Mouse (Mus musculus) large intestine, adult 2 months (tissue): Measurements from ENCODE around the gene Ddhd1. TPM values are rescaled to one million over a fixed set of nuclear protein-coding genes. Genes with fewer than 3 reads are reported as not detected.

Experiments
- DNase-seq: peaks from one replicate; pipeline ENCODE4 v3.0.0-alpha.2; 2012; ENCODE audit warnings: low read depth, low spot score
- WGBS: fragments of 180-500 bp; shearing (Covaris S2); methylation state at CpG from one replicate; pipeline ENCODE4 v1.1.7; 2018; 5-methylcytosine and 5-hydroxymethylcytosine counted together
- polyA plus RNA-seq: library from polyadenylated mRNA; depleted of rRNA; stranded (reverse); fragments of >200 nt; gene quantifications from 2 replicates; pipeline ENCODE4 v1.2.3, GENCODE M21; 2012; rRNA removed

Ddhd1 gene
- polyA plus RNA-seq: 13.9 and 20.3 TPM in 2 replicates

DNA sequence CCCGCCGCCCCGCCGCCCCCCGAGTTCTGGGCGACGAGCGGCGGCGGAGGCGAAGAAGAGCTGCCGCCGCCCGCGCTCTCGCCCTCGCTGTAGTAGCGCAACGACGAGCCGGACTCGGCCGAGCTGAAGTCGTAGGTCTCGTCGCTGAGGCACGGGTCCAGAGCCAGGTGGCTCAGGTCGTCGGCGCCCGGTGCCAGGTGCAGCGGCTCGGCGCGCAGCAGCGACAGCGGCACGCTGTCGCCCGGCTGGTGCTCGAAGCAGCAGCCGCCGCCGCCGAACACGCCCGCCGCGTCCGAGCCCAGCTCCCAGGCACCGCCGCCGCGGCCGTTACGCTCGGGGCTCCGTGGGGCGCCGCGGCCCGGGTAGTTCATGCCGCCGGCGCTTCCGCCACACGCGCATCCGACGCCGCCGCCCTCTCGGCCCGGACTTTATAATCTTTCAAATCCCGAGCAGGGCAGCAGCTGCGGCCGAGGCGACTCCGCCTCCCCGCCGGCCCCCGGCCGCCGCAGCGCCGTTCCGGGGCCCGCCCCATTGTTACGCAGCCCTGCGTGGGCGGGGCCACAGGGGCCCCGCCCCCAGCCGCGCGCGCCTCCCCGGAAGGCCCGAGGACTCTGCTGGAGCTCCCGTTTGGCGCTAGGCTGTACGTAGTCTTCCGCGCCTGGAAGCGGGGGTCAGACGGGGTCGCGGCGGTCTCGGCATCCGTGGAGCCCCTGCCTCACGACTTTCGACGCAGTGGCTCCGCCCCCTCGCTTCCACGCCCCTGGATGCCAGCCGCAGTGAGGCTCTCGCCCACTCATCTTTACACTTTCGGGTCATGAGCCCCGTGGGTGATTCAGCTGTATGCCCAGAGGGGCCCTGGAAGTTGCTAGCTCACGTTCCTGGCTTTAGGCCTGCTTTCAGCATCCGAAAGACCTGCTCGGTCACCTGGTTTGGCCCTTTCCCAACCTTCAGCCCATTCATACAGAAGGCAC lies at the start of gene Ddhd1:
TSS of gene Ddhd1 (minus strand) at position 503 of the 971 bp plus-strand sequence.
- under 1% methylated on average over 123 of the region's 123 CpGs for WGBS
- DNase-seq: peak; percentile 60

- no peak for DNase-seq
- WGBS: 65% methylated on average over 3 of the region's 3 CpGs
Observed at GRCm38 (mm10) chr14:45707176-45707910, 49.4 kb upstream of the Ddhd1 start.

GRCm38 (mm10) chr14:45700031-45700572 lies 42.2 kb upstream of the Ddhd1 start:
- 39% methylated on average over 6 of the region's 6 CpGs for WGBS
- DNase-seq: no peak

DNA sequence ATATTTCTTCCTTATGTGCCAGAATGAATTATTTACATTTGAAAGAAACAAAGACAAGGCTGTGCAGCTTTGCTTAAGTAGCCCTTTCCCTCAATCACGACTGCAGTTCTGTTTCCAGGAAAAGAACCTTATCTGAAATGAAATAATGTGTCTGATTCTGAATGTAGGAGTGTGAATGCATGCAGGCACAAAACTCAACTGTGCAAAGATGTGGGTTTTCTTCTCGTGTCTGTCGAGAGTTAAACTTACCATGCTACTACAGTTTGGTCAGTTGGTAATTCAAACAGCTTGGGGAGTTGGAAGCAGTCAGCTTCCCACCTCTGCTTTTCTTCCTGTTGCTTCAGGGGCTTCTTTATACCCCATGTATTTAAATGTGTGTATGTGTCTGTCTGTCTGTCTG lies 40.9 kb upstream of the Ddhd1 start:
- no peak for DNase-seq
- WGBS: 44% methylated on average over 3 of the region's 3 CpGs

DNA sequence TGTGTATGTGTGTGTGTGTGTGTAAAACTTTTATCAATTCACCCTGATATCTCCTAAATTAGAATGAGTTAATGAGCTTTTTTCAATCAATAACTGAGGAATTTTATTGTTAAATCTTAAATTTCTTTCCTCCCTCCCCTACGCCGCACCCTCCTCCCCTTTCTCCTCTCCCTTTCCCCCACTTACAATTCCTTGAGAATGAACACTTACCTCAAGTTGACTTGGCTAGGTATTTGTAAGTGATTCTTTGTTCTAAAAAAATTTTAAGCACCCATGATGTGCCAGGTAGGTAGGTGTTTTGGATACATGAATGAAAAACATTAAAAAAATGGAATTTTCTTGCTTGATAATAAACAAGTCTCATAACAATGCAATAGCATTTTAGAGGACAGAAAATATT lies 38.2 kb upstream of the Ddhd1 start:
- DNase-seq: no peak
- whole genome bisulfite sequencing: 92% methylated on average over 2 of the region's 2 CpGs

- DNase-seq: no peak
- 93% methylated on average over 2 of the region's 2 CpGs for WGBS
Observed at GRCm38 (mm10) chr14:45693891-45694290, 35.9 kb upstream of the Ddhd1 start.

DNA sequence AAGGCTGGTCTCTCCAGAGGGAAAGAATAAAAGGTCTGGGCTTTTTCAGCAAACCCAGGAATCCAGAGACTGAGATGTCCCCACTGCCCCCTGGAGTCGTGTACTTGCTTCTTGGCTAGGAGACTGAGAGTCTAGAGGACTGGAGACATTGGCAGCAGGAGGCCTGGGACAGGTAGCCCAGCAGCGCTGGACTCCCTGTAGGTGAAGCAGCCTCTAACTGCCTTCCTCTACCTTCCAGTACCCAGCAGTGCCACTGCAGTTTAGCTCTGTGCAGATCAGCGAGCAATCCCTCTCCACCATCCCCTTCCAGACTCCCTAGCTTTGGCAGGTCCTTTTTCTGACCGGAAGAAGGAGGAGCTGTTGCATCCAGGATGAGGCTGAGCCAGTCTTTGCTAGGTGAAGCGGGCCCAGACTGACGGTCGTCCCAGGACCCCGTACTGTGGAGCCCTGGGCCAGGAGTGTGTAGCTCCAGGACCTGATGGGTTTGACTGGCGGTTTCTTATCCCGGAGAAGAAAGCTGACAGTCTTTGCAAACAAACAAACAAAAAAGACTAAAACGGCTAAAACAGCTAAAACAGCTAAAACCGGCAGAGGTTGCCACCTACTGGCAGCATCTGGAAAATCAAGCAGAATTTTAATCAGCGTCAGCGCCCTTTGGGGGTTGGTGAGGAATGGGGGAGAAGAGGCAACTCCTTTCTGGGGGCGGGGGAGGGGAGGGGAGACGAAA lies 32.7 kb upstream of the Ddhd1 start:
- DNase-seq: peak; percentile 3

GRCm38 (mm10) chr14:45685313-45685712 lies 27.4 kb upstream of the Ddhd1 start:
- DNase-seq: no peak
- WGBS: 70% methylated on average over 2 of the region's 2 CpGs

More for the DNA sequence above, 32.7 kb upstream of the Ddhd1 start:
- 5% methylated on average over 16 of the region's 16 CpGs for WGBS

GRCm38 (mm10) chr14:45676722-45677121 lies 18.8 kb upstream of the Ddhd1 start:
- DNase-seq: no peak
- 39% methylated on average over 6 of the region's 6 CpGs for WGBS

DNA sequence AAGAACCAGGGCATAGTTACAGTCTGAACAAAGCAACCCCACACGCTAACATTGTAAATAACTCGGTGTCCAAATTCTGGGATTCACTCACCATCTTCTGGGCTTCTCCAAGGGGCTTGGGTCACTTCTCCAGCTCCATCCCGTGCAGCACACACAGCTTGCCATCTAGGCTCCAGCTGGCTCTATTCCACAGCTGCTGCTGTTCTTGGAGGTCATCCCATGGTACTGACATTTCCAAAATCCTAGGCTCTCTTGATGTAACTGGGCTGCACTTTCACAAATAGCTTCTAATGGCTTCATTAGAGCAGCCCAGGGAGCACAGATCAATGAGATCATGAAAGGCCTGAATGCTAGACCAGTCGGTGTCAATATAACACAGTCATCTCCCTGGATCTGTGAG lies 10.4 kb upstream of the Ddhd1 start:
- 67% methylated on average over 4 of the region's 4 CpGs for WGBS
- DNase-seq: no peak

- WGBS: 51% methylated on average over 2 of the region's 2 CpGs
- DNase-seq: no peak
Observed at GRCm38 (mm10) chr14:45667231-45667630, 9.3 kb upstream of the Ddhd1 start.

- no peak for DNase-seq
- 61% methylated on average over 5 of the region's 5 CpGs for WGBS
Observed at GRCm38 (mm10) chr14:45661575-45661974, 3.6 kb upstream of the Ddhd1 start.

GRCm38 (mm10) chr14:45660315-45660714 lies 2.4 kb upstream of the Ddhd1 start:
- WGBS: 100% methylated on average over 1 of the region's 1 CpGs
- no peak for DNase-seq

- WGBS: under 1% methylated on average over 69 of the region's 69 CpGs
- no peak for DNase-seq
Observed at GRCm38 (mm10) chr14:45656831-45657640, 907 bp downstream of the Ddhd1 start.

- WGBS: 68% methylated on average over 13 of the region's 13 CpGs
- DNase-seq: no peak
Observed at GRCm38 (mm10) chr14:45654876-45655416, 3.0 kb downstream of the Ddhd1 start.

DNA sequence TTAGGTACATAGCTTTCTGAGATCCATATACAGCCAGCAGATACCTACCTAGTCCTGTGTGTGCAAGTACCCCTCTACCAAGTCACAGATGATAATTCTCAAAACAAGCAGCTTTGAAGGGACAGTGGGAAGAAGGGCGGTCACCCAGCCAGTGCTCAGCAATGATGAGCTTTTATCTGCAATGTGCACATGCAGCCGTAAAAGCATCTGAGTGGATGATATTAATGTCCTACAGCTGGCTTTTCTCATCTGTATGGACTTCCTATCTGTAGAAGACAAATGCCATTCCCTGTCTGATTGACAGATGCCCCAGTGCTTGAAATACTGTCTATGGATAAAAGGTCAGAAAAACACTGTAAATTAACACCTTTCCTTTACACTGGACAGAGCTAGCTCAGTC lies 4.2 kb downstream of the Ddhd1 start:
- DNase-seq: no peak
- 94% methylated on average over 2 of the region's 2 CpGs for WGBS

DNA sequence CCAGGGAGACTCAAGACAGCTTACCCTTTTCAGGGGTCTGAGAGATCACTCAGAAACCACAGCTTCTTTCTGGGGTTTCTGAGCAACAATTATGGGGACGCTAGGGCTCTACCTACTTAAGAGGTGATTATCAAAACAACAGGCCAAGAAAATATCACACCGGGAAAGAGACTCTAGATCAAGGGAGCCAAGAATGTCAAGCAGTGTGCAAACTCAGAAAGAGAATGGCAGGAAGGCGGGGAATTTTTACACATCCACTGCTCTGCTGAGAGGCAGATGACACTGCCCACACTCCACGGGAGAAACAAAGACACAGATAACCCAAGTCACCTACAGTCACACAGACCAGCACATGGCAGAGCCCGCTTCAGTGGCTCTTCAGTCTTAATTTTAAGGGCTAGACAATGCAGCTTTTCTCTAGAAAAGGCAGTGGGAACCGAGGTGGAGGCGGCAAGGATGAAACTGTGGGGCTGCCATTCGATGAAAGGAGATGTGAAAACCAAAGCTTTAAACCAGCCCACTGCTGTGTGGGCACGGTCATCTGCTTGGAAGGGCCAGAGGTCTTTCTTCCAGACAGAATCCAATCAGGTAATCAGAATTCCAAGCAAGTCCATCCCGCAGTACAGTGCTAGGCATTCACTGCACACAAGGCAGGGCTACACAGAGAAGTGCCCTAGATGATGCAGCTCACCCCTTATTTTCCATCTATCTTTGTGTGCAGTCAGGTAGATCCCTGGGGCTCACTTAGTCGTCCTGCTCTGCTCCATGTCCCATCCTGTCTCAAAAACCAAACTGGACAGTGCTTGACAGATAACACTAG lies 8.7 kb downstream of the Ddhd1 start:
- DNase-seq: no peak
- WGBS: 77% methylated on average over 11 of the region's 11 CpGs

- no peak for DNase-seq
- WGBS: 86% methylated on average over 3 of the region's 3 CpGs
Observed at GRCm38 (mm10) chr14:45648144-45648543, 9.8 kb downstream of the Ddhd1 start.
